Mouse (Mus musculus) c-Kit-positive CD71-positive TER-119-negative erythroid progenitor cells, embryonic 14.5 days (primary cell): ENCODE measurements around the gene Eif2b4.
"Not testable (repeated sequence)": the region's sequence is repeated elsewhere in the genome, so short reads cannot be mapped to it uniquely, and the experiment has no call there.

ENCODE experiments used
- DNase-seq: peaks from one replicate; pipeline ENCODE4 v3.0.0-alpha.2; 2013; ENCODE audit warnings: low read depth

Gene Eif2b4

GRCm38 (mm10) chr5:31192939-31193630 is at the start of gene Eif2b4, which contains the start of gene Snx17:
Eif2b4 (minus strand) TSS chr5:31193430.
Snx17 (plus strand) TSS chr5:31193227.
- peak; percentile 99 for DNase-seq

GRCm38 (mm10) chr5:31242191-31242590 is 49.0 kb upstream of the Eif2b4 start:
- DNase-seq = no peak

- no peak for DNase-seq
Observed at GRCm38 (mm10) chr5:31241522-31242034, 48.3 kb upstream of the Eif2b4 start.

- DNase-seq = peak; percentile 90
Observed at GRCm38 (mm10) chr5:31240637-31241521, 47.6 kb upstream of the Eif2b4 start, which contains the start of the genes Nrbp1 and Gm9970. Nrbp1 (plus strand) TSS chr5:31240864. Gm9970 (minus strand) TSS chr5:31241232.

GRCm38 (mm10) chr5:31226641-31227040 is 33.4 kb upstream of the Eif2b4 start:
- DNase-seq = no peak

- no peak for DNase-seq
Observed at GRCm38 (mm10) chr5:31222696-31223095, 29.5 kb upstream of the Eif2b4 start.

GRCm38 (mm10) chr5:31221304-31221945 is 28.2 kb upstream of the Eif2b4 start:
- peak; percentile 63 for DNase-seq

- peak; percentile 93 for DNase-seq
Observed at GRCm38 (mm10) chr5:31220448-31221303, 27.4 kb upstream of the Eif2b4 start, which contains the start of gene Ppm1g. Ppm1g (minus strand) TSS chr5:31220687.

GRCm38 (mm10) chr5:31219911-31220447 is 26.7 kb upstream of the Eif2b4 start:
- no peak for DNase-seq

GRCm38 (mm10) chr5:31219474-31219873 is 26.2 kb upstream of the Eif2b4 start:
- DNase-seq = no peak

GRCm38 (mm10) chr5:31219070-31219469 is 25.8 kb upstream of the Eif2b4 start:
- DNase-seq = peak; percentile 80

- peak; percentile 75 for DNase-seq
Observed at GRCm38 (mm10) chr5:31218294-31218693, 25.1 kb upstream of the Eif2b4 start.

- not testable (repeated sequence) for DNase-seq
Observed at GRCm38 (mm10) chr5:31216554-31216953, 23.3 kb upstream of the Eif2b4 start.

- DNase-seq = no peak
Observed at GRCm38 (mm10) chr5:31204421-31204820, 11.2 kb upstream of the Eif2b4 start.

- no peak for DNase-seq
Observed at GRCm38 (mm10) chr5:31203866-31204265, 10.6 kb upstream of the Eif2b4 start.

- no peak for DNase-seq
Observed at GRCm38 (mm10) chr5:31202933-31203332, 9.7 kb upstream of the Eif2b4 start.

- peak; percentile 94 for DNase-seq
Observed at GRCm38 (mm10) chr5:31201742-31202590, 8.7 kb upstream of the Eif2b4 start, which contains the start of gene Zfp513. Zfp513 (minus strand) TSS chr5:31202303.

- no peak for DNase-seq
Observed at GRCm38 (mm10) chr5:31201042-31201741, 8.0 kb upstream of the Eif2b4 start.

- DNase-seq = no peak
Observed at GRCm38 (mm10) chr5:31200327-31200768, 7.1 kb upstream of the Eif2b4 start.
